Mouse (Mus musculus): ENCODE results near the gene Vars. TPM values are rescaled to one million over a fixed set of nuclear protein-coding genes. Genes with fewer than 3 reads are reported as not detected.
"Not testable (repeated sequence)": the region's sequence is repeated elsewhere in the genome, so short reads cannot be mapped to it uniquely, and the experiment has no call there.

Gene Vars
- total and polyA plus RNA-seq, 2 experiments from 2014 or later: 40.9 to 97.8 TPM

- no peak overlapping the region for H3K27ac ChIP-seq (ENCODE audit: low read depth, low read length)
- TF ChIP-seq CTCF (IDR thresholded peaks at IDR 0.05): no peak
- H3K4me3 ChIP-seq (ENCODE audit: low read depth, low read length): no peak overlapping the region
- H3K9me3 ChIP-seq (ENCODE audit: low read length): no peaks in the 10 kb centered on the region
- H3K4me2 ChIP-seq (ENCODE audit: low read depth, low read length, poor library complexity, severe bottlenecking): no peak overlapping the region
- peaks cover 6% of the 10 kb centered on the region; the same call in 1 of the 2 replicates for H3K27me3 ChIP-seq (ENCODE audit: insufficient read depth, low read length)
- DNase-seq (ENCODE audit: low spot score) (no peak), ATAC-seq (ENCODE audit: low FRiP score) (no peak)
- WGBS: 74% methylated on average over 4 of the region's 4 CpGs
- H3K36me3 ChIP-seq (ENCODE audit: insufficient read depth, low read length): peaks cover 7% of the 10 kb centered on the region; the same call in 1 of the 2 replicates
- H3K9ac ChIP-seq (replicated peaks; ENCODE audit: low read length, poor library complexity, severe bottlenecking): no peak overlapping the region
- H3K4me1 ChIP-seq (ENCODE audit: insufficient read depth, low read length): 0 out of 2 replicates have a peak, but pooled peaks cover 5% of the 10 kb centered on the region
Observed at GRCm38 (mm10) chr17:34954831-34955230, 46.0 kb upstream of the Vars start.

GRCm38 (mm10) chr17:34955884-34956283 is 44.9 kb upstream of the Vars start:
- no peak overlapping the region for H3K4me3 ChIP-seq (ENCODE audit: low read depth, low read length)
- H3K4me2 ChIP-seq (ENCODE audit: low read depth, low read length, poor library complexity, severe bottlenecking): no peak overlapping the region
- H3K27ac ChIP-seq (ENCODE audit: low read depth, low read length): no peak overlapping the region
- 0 out of 2 replicates have a peak, but pooled peaks cover under 1% of the 10 kb centered on the region for H3K4me1 ChIP-seq (ENCODE audit: insufficient read depth, low read length)
- H3K9ac ChIP-seq (replicated peaks; ENCODE audit: low read length, poor library complexity, severe bottlenecking): no peak overlapping the region
- ATAC-seq (ENCODE audit: low FRiP score) (no peak), DNase-seq (ENCODE audit: low spot score) (no peak)
- WGBS: 74% methylated on average over 3 of the region's 3 CpGs
- H3K9me3 ChIP-seq (ENCODE audit: low read length): no peaks in the 10 kb centered on the region
- no peak for TF ChIP-seq CTCF (IDR thresholded peaks at IDR 0.05)
- H3K36me3 ChIP-seq (ENCODE audit: insufficient read depth, low read length): no peaks in the 10 kb centered on the region
- H3K27me3 ChIP-seq (ENCODE audit: insufficient read depth, low read length): peaks cover 6% of the 10 kb centered on the region; the same call in 1 of the 2 replicates

GRCm38 (mm10) chr17:34956340-34956739 is 44.4 kb upstream of the Vars start:
- Histone ChIP-seq H3K27ac (ENCODE audit: low read depth, low read length) (no peak overlapping the region), H3K9ac (replicated peaks; ENCODE audit: low read length, poor library complexity, severe bottlenecking) (no peak overlapping the region), H3K4me3 (ENCODE audit: low read depth, low read length) (no peak overlapping the region), H3K4me1 (ENCODE audit: insufficient read depth, low read length) (no peaks in the 10 kb centered on the region), H3K4me2 (ENCODE audit: low read depth, low read length, poor library complexity, severe bottlenecking) (no peak overlapping the region), H3K36me3 (ENCODE audit: insufficient read depth, low read length) (no peaks in the 10 kb centered on the region), H3K27me3 (ENCODE audit: insufficient read depth, low read length) (peaks cover 6% of the 10 kb centered on the region; the same call in 1 of the 2 replicates), H3K9me3 (ENCODE audit: low read length) (no peaks in the 10 kb centered on the region)
- peak; percentile 78 for TF ChIP-seq CTCF (IDR thresholded peaks at IDR 0.05)
- DNase-seq (ENCODE audit: low spot score): peak; percentile 36
- no peak for ATAC-seq (ENCODE audit: low FRiP score)
- 30% methylated on average over 1 of the region's 1 CpGs for WGBS

- H3K4me2 ChIP-seq (ENCODE audit: low read depth, low read length, poor library complexity, severe bottlenecking); H3K4me3 ChIP-seq (ENCODE audit: low read depth, low read length); H3K36me3 ChIP-seq (ENCODE audit: insufficient read depth, low read length); H3K27me3 ChIP-seq (ENCODE audit: insufficient read depth, low read length); ATAC-seq (ENCODE audit: low FRiP score); H3K27ac ChIP-seq (ENCODE audit: low read depth, low read length); H3K9ac ChIP-seq (replicated peaks; ENCODE audit: low read length, poor library complexity, severe bottlenecking); DNase-seq (ENCODE audit: low spot score); H3K9me3 ChIP-seq (ENCODE audit: low read length); H3K4me1 ChIP-seq (ENCODE audit: insufficient read depth, low read length): not testable (repeated sequence)
- WGBS: 16% methylated on average over 32 of the region's 40 CpGs
Observed at GRCm38 (mm10) chr17:34957291-34957690, 43.5 kb upstream of the Vars start.

- H3K4me1 ChIP-seq (ENCODE audit: insufficient read depth, low read length); ATAC-seq (ENCODE audit: low FRiP score); H3K36me3 ChIP-seq (ENCODE audit: insufficient read depth, low read length); H3K4me2 ChIP-seq (ENCODE audit: low read depth, low read length, poor library complexity, severe bottlenecking); DNase-seq (ENCODE audit: low spot score); H3K9ac ChIP-seq (replicated peaks; ENCODE audit: low read length, poor library complexity, severe bottlenecking); H3K4me3 ChIP-seq (ENCODE audit: low read depth, low read length); H3K27me3 ChIP-seq (ENCODE audit: insufficient read depth, low read length); H3K9me3 ChIP-seq (ENCODE audit: low read length); H3K27ac ChIP-seq (ENCODE audit: low read depth, low read length): not testable (repeated sequence)
- 39% methylated on average over 16 of the region's 40 CpGs for WGBS
Observed at GRCm38 (mm10) chr17:34957966-34958365, 42.8 kb upstream of the Vars start.

- not testable (repeated sequence) for H3K9ac ChIP-seq (replicated peaks; ENCODE audit: low read length, poor library complexity, severe bottlenecking); H3K4me1 ChIP-seq (ENCODE audit: insufficient read depth, low read length); DNase-seq (ENCODE audit: low spot score); H3K27me3 ChIP-seq (ENCODE audit: insufficient read depth, low read length); H3K27ac ChIP-seq (ENCODE audit: low read depth, low read length); H3K9me3 ChIP-seq (ENCODE audit: low read length); H3K36me3 ChIP-seq (ENCODE audit: insufficient read depth, low read length)
- Histone ChIP-seq H3K4me2 (ENCODE audit: low read depth, low read length, poor library complexity, severe bottlenecking) (peak overlapping the region; percentile 48), H3K4me3 (ENCODE audit: low read depth, low read length) (peak overlapping the region; percentile 36; the same call in 1 of the 2 replicates)
- 0% methylated on average over 25 of the region's 47 CpGs for WGBS
- peak; percentile 61 for ATAC-seq (ENCODE audit: low FRiP score)
Observed at GRCm38 (mm10) chr17:34958734-34959129, 42.1 kb upstream of the Vars start.

- ATAC-seq (ENCODE audit: low FRiP score) (peak; percentile 93), DNase-seq (ENCODE audit: low spot score) (peak; percentile 69)
- not testable (repeated sequence) for H3K9me3 ChIP-seq (ENCODE audit: low read length); H3K36me3 ChIP-seq (ENCODE audit: insufficient read depth, low read length); H3K4me1 ChIP-seq (ENCODE audit: insufficient read depth, low read length); H3K27me3 ChIP-seq (ENCODE audit: insufficient read depth, low read length); H3K9ac ChIP-seq (replicated peaks; ENCODE audit: low read length, poor library complexity, severe bottlenecking); H3K27ac ChIP-seq (ENCODE audit: low read depth, low read length)
- Histone ChIP-seq H3K4me2 (ENCODE audit: low read depth, low read length, poor library complexity, severe bottlenecking) (peak within 1 kb of the TSS; percentile 48), H3K4me3 (ENCODE audit: low read depth, low read length) (peak within 1 kb of the TSS; percentile 36)
- WGBS: under 1% methylated on average over 19 of the region's 32 CpGs
Observed at GRCm38 (mm10) chr17:34959130-34959778, 41.5 kb upstream of the Vars start, which contains the start of gene Hspa1b. Gene Hspa1b, minus strand, starts transcription at chr17:34959238.
